Mouse (Mus musculus) bone marrow macrophage, adult 2 months (primary cell): Measurements from ENCODE around the gene Tspan18.

ENCODE experiments used
- CTCF ChIP-seq: IDR thresholded peaks from 2 replicates; pipeline ENCODE4 v1.5.1; 2012; ENCODE audit warnings: low read depth, mild to moderate bottlenecking, low read length, moderate library complexity
- POLR2A ChIP-seq: IDR thresholded peaks from 2 replicates; pipeline ENCODE4 v1.6.1; 2012; ENCODE audit warnings: mild to moderate bottlenecking, low read depth, low read length, borderline replicate concordance

- TF ChIP-seq CTCF, result no peak
- no peak for TF ChIP-seq POLR2A
These were observed 167.4 kb downstream of the Tspan18 start for GRCm38 (mm10) chr2:93166734-93167406.
